Mouse (Mus musculus) thymus, adult 2 months (tissue): ENCODE measurements around the gene Pld5. TPM values are rescaled to one million over a fixed set of nuclear protein-coding genes. Genes with fewer than 3 reads are reported as not detected.
A peak's percentile ranks its signal among the peaks of the same experiment; 100 is the strongest.

Source experiments
- DNase-seq: peaks from one replicate; pipeline ENCODE4 v3.0.0; 2021
- H3K27ac ChIP-seq: fragments of 200-500 bp; 2 replicates; pipeline ENCODE4 v1.5.1; 2012; ENCODE audit warnings: low read length, control low read depth; ENCODE audit not compliant: control insufficient read depth, insufficient read depth
- H3K27me3 ChIP-seq: fragments of 200-500 bp; 2 replicates; pipeline ENCODE4 v1.6.1; 2012; ENCODE audit warnings: mild to moderate bottlenecking, low read length, moderate library complexity, mixed read lengths; ENCODE audit not compliant: control insufficient read depth, insufficient read depth
- H3K36me3 ChIP-seq: fragments of 200-500 bp; 2 replicates; pipeline ENCODE4 v1.6.1; 2012; ENCODE audit warnings: mild to moderate bottlenecking, low read length, moderate library complexity; ENCODE audit not compliant: control insufficient read depth, insufficient read depth
- H3K4me1 ChIP-seq: fragments of 200-500 bp; replicated peaks from 2 replicates; pipeline ENCODE4 v1.6.1; 2012; ENCODE audit warnings: low read length; ENCODE audit not compliant: control insufficient read depth, insufficient read depth
- H3K4me3 ChIP-seq: fragments of 200-500 bp; 2 replicates; pipeline ENCODE4 v1.5.1; 2012; ENCODE audit warnings: mild to moderate bottlenecking, low read length, control low read depth, moderate library complexity; ENCODE audit not compliant: control insufficient read depth, insufficient read depth
- CTCF ChIP-seq: fragments of 200-500 bp; IDR thresholded peaks from 2 replicates; pipeline ENCODE4 v1.5.1; 2012; ENCODE audit warnings: mild to moderate bottlenecking, control low read depth, low read length, moderate library complexity, borderline replicate concordance; ENCODE audit not compliant: control insufficient read depth, poor library complexity, insufficient read depth; ENCODE audit errors: extremely low read depth
- POLR2A ChIP-seq: fragments of 200-500 bp; IDR thresholded peaks from 2 replicates; pipeline ENCODE4 v1.6.1; 2012; ENCODE audit warnings: mild to moderate bottlenecking, low read length, control low read depth, moderate library complexity; ENCODE audit not compliant: control insufficient read depth, poor library complexity, insufficient read depth; ENCODE audit errors: extremely low read depth
- WGBS: fragments of 180-500 bp; shearing (Covaris S2); methylation state at CpG from one replicate; pipeline ENCODE4 v1.1.7; 2018; 5-methylcytosine and 5-hydroxymethylcytosine counted together
- polyA plus RNA-seq: library from polyadenylated mRNA; depleted of rRNA; stranded (reverse); fragments of >200 nt; gene quantifications from 2 replicates; pipeline ENCODE4 v1.2.3, GENCODE M21; 2012

Gene Pld5
- polyA plus RNA-seq, 1 experiment = 0.08 TPM

- 96% methylated on average over 2 of the region's 2 CpGs for WGBS
- DNase-seq = no peak
These were observed 324.3 kb downstream of the Pld5 start for GRCm38 (mm10) chr1:175950851-175951250.

GRCm38 (mm10) chr1:175950421-175950820, 324.7 kb downstream of the Pld5 start:
- no peak for TF ChIP-seq POLR2A
- no peak for TF ChIP-seq CTCF
- WGBS = 87% methylated on average over 3 of the region's 3 CpGs

More at GRCm38 (mm10) chr1:175950851-175951250, 324.3 kb downstream of the Pld5 start:
- no peak for TF ChIP-seq CTCF
- no peaks in the 10 kb centered on the region for H3K4me1 ChIP-seq
- no peaks in the 10 kb centered on the region for H3K27me3 ChIP-seq
- no peak overlapping the region for H3K4me3 ChIP-seq
- H3K27ac ChIP-seq = no peak overlapping the region
- no peaks in the 10 kb centered on the region for H3K36me3 ChIP-seq

GRCm38 (mm10) chr1:175946718-175947315, 328.3 kb downstream of the Pld5 start:
- no peak overlapping the region for H3K4me3 ChIP-seq
- no peak for DNase-seq
- H3K27ac ChIP-seq = no peak overlapping the region
- H3K4me1 ChIP-seq = no peaks in the 10 kb centered on the region
- H3K27me3 ChIP-seq = no peaks in the 10 kb centered on the region
- 80% methylated on average over 4 of the region's 4 CpGs for WGBS
- no peaks in the 10 kb centered on the region for H3K36me3 ChIP-seq
- TF ChIP-seq POLR2A (no peak), CTCF (no peak)

More at GRCm38 (mm10) chr1:175950421-175950820, 324.7 kb downstream of the Pld5 start:
- DNase-seq = no peak
- no peaks in the 10 kb centered on the region for H3K4me1 ChIP-seq
- no peaks in the 10 kb centered on the region for H3K36me3 ChIP-seq
- no peaks in the 10 kb centered on the region for H3K27me3 ChIP-seq
- no peak overlapping the region for H3K27ac ChIP-seq
- no peak overlapping the region for H3K4me3 ChIP-seq

GRCm38 (mm10) chr1:175943168-175943567, 331.9 kb downstream of the Pld5 start:
- H3K4me3 ChIP-seq = no peak overlapping the region
- DNase-seq = no peak
- TF ChIP-seq CTCF (no peak), POLR2A (no peak)
- no peak overlapping the region for H3K27ac ChIP-seq
- no peaks in the 10 kb centered on the region for H3K27me3 ChIP-seq
- no peaks in the 10 kb centered on the region for H3K36me3 ChIP-seq
- H3K4me1 ChIP-seq = no peaks in the 10 kb centered on the region
- WGBS = 93% methylated on average over 7 of the region's 7 CpGs

GRCm38 (mm10) chr1:175938731-175939130, 336.4 kb downstream of the Pld5 start:
- no peak for TF ChIP-seq POLR2A
- TF ChIP-seq CTCF = no peak
- Histone ChIP-seq H3K4me3 (no peak overlapping the region), H3K27me3 (no peaks in the 10 kb centered on the region), H3K4me1 (no peaks in the 10 kb centered on the region), H3K36me3 (no peaks in the 10 kb centered on the region), H3K27ac (no peak overlapping the region)
- no peak for DNase-seq
- 81% methylated on average over 3 of the region's 3 CpGs for WGBS

GRCm38 (mm10) chr1:175936282-175936737, 338.8 kb downstream of the Pld5 start:
- H3K27me3 ChIP-seq = no peaks in the 10 kb centered on the region
- TF ChIP-seq POLR2A = no peak
- TF ChIP-seq CTCF = peak; percentile 29; the same call in 1 of the 2 replicates
- peak; percentile 20 for DNase-seq
- no peaks in the 10 kb centered on the region for H3K4me1 ChIP-seq
- no peak overlapping the region for H3K4me3 ChIP-seq
- WGBS = 19% methylated on average over 11 of the region's 11 CpGs
- H3K36me3 ChIP-seq = no peaks in the 10 kb centered on the region
- H3K27ac ChIP-seq = no peak overlapping the region

GRCm38 (mm10) chr1:175931391-175931790, 343.7 kb downstream of the Pld5 start:
- TF ChIP-seq CTCF (no peak), POLR2A (no peak)
- Histone ChIP-seq H3K4me3 (no peak overlapping the region), H3K36me3 (no peaks in the 10 kb centered on the region), H3K4me1 (no peaks in the 10 kb centered on the region), H3K27me3 (no peaks in the 10 kb centered on the region), H3K27ac (no peak overlapping the region)
- no peak for DNase-seq
- WGBS = 91% methylated on average over 5 of the region's 5 CpGs
